Mouse (Mus musculus) cerebellum, postnatal 25 days (tissue): ENCODE measurements around the gene Gpc6.
A peak's percentile ranks its signal among the peaks of the same experiment; 100 is the strongest.

Experiments used
- DNase-seq, 2 experiments: peaks; one replicate each; pipeline ENCODE4 v3.0.0; 2021; ENCODE audit warnings: mixed read lengths in 2 of 2

Gpc6 gene

GRCm38 (mm10) chr14:116924876-116925601 is at the start of gene Gpc6:
TSS of gene Gpc6 (plus strand) at chr14:116925315.
- DNase-seq = peak; percentile 87 to 94

DNA sequence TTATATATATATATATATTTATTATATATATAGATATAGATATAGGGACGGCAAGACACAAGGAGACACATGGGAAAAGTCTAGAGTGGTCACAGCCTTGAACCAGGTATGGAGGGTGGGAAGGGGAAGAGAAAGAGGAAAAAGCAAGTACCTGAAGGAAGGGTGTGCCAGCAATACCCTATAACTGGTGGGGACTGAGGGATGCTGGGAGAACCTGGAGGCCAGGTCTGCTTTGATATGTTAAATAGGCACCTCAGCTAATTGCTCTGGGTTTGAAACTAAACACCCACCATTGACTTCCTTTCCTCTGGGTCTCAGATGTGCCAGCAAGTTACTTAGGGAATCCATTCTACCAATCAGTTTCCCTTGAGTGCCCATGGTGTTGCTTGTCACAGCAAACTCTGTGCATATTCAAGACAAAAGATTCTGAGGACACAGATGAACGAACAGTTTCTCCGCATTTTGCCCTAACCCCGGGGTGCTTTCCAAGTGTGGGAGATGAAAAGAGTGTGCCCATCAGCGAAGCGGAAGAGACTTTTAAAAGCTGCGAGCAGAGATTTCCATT is 42.6 kb upstream of the Gpc6 start:
- DNase-seq = no peak

- DNase-seq = no peak
These were observed 30.8 kb upstream of the Gpc6 start for GRCm38 (mm10) chr14:116894316-116894715.

DNA sequence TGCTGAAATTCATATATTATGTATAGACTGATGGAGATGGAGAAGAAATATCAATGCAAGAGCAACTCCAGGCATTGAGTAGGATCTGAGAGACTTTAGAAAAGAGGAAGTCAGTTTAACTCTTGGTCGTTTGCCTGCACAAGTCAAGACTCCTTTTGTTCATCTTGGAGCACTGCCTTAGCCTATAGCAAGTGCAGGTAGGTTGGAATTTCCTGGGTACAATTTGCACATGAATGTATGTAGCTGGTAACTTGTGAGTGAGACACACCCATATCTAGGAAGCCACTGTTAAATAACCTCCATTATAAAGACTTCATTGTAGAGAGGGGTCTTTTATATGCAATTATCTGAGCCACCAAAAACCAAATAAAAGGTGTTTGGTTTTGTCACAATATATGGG is 27.1 kb upstream of the Gpc6 start:
- no peak for DNase-seq

GRCm38 (mm10) chr14:116911768-116912167 is 13.3 kb upstream of the Gpc6 start:
- no peak for DNase-seq

DNA sequence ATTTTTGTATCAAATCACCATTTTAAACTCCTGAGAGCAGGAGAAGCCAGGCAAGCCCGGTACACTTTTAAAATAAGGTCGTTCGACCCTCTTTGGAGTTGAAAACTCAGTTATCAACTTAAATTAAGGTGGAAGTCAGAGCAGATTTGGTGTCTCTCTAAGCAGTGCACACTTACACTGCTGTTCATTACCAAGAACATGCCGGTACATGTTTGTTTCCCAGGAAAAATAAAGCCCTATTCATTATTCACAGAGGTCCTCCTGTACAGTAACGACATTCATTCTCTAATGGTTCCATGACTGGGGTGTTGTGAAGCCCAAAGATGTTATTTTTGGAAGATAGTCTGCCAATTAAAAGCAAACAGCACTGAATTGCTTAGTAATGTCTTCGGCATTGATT is 8.2 kb upstream of the Gpc6 start:
- no peak for DNase-seq

DNA sequence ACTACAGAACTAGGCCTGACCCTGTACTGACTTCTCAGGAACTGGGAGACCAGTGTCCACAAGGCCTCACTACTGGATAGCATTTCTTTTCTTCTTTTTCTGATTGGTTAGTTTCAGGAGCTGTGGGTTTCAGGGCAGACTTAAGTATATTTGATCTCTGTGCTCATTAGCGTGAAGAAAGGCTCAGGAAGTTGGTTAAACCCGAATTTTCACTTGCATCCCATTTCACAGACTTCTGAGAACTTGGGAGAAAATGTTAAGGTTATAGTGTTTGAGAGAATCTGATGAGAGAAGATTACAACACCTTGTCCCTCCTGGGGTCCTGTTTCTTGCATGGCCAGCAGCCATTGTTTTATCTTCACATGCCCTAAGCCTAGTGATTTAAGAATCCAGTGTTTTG is 849 bp upstream of the Gpc6 start:
- no peak for DNase-seq

DNA sequence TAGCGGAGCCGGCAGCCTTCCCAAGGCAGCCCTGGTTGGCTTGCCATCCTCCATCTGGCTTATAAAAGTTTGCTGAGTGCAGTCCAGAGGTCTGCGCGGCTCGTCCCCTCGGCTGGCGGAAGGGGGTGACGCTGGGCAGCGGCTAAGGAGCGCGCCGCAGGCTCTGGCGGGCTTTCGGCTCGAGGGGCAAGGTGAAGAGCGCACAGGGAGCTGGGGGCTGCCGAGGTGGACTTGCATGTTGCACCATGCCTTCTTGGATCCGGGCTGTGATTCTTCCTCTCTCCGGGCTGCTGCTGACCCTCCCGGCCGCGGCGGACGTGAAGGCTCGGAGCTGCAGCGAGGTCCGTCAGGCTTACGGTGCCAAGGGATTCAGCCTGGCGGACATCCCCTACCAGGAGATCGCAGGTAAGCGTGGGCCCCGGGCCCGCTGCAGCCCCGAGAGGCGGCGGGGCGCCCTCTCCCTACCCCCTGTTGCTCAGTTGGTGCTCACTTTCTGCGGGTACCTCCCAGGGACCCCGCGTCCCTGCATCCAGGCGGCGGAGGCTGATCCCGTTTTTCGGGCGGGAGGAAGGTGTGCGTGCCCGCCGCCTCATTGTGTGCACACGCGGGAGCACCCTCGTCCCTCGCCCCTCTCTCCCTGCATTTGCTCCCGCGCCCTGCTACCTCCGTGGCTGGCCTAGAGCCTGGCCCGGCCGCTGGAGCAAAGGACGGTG is 732 bp downstream of the Gpc6 start:
- peak; percentile 63 to 70 for DNase-seq

- DNase-seq = peak; percentile 74 to 76
These were observed 1.5 kb downstream of the Gpc6 start for GRCm38 (mm10) chr14:116926404-116927171.

GRCm38 (mm10) chr14:116927341-116928315 is 2.5 kb downstream of the Gpc6 start:
- DNase-seq = peak in 1 of 2 experiments; percentile 10

- DNase-seq = no peak
These were observed 3.3 kb downstream of the Gpc6 start for GRCm38 (mm10) chr14:116928395-116928794.

- DNase-seq = no peak
These were observed 3.8 kb downstream of the Gpc6 start for GRCm38 (mm10) chr14:116928796-116929529.

DNA sequence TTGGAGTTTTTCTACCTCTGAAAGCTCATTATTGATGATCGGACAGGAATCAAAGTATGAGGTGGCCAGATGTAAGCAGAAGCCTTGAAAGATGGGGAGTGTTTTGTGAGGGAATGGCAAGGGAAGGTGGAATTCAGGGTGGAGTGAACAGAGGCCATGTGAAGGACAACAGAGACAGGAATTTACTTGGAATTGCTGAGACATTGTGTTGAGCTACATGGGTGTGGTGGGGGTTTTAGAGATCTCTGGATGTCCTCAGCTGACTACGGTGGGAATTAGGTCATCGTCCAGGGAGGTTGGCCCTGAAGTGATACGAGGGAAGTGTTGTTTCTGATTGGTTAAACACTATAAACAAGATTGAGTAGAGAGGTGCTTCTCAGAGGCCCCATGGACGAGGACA is 8.7 kb downstream of the Gpc6 start:
- no peak for DNase-seq

- DNase-seq = peak; percentile 15 to 16
These were observed 12.9 kb downstream of the Gpc6 start for GRCm38 (mm10) chr14:116937910-116938560.

- DNase-seq = no peak
These were observed 13.6 kb downstream of the Gpc6 start for GRCm38 (mm10) chr14:116938735-116939134.

DNA sequence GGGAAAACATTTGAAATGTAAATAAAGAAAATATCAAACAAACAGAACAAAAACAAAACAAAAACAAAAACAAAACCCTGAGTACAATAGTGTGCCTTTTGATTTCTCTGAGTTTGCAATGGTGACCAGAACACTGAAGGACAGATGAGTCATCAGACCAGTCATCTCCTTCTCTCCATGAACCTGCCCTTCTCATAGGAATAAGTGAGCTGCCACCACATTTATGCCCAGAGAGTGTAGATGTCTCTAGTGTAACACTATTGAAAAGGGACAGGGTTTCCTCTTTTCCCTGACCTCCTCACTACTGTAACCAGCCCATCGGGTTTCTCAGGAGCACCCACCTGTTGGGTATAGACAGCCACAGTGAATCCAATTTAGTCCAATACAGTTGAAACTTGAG is 14.4 kb downstream of the Gpc6 start:
- DNase-seq = no peak

GRCm38 (mm10) chr14:116941772-116942171 is 16.7 kb downstream of the Gpc6 start:
- no peak for DNase-seq

GRCm38 (mm10) chr14:116943751-116944150 is 18.6 kb downstream of the Gpc6 start:
- no peak for DNase-seq

DNA sequence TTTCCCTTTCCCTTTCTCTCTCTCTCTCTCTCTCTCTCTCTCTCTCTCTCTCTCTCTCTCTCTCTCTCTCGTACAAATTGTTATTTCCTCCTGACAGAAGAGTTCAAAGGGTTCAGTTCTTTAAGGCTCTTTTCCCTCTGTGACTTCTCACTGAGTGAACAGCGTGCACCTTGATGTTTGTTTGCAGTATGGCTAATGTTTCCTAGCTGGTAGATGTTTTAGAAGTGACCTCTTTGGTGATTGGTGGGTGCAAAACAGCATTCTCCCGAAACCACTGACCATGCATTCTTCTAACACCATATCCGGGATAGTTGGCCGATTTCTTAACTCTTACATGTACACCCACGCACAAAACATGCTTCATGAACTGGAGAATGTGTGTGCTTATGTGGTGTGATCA is 20.9 kb downstream of the Gpc6 start:
- DNase-seq = no peak

DNA sequence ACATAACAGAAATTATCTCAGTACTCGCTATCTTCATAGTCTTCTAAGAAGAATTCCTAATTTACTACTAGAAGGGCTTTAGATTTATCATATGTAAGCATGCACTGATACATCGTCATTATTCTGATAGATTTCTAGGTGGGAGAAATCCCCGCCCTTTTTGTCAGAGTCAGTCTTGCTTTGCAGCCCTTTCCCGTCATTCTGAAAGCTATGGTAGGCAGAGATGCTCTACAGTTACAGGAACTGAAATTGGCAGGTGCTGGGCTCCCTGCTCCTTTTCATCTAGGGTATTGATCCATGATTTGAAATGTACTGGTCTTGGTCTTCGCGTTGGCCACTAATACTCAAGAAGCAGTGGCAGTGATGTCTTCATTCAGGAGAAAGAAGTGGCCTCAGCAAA is 22.3 kb downstream of the Gpc6 start:
- DNase-seq = no peak
